Mouse (Mus musculus) forebrain, embryonic 15.5 days (tissue): Measurements from ENCODE around the gene Plin2. TPM values are rescaled to one million over a fixed set of nuclear protein-coding genes. Genes with fewer than 3 reads are reported as not detected.

Source experiments
- ATAC-seq: fragments of 200-750 bp; cut with Nextera tagmentation; replicated peaks from 2 replicates; pipeline ENCODE4 v1.8.0; 2017; ENCODE audit warnings: mild to moderate bottlenecking, moderate TSS enrichment, moderate library complexity
- H3K27ac ChIP-seq: fragments of 300-500 bp; sonication (generic); replicated peaks from 2 replicates; pipeline ENCODE4 v1.5.1; 2015; ENCODE audit warnings: mild to moderate bottlenecking, inconsistent platforms
- H3K27me3 ChIP-seq: fragments of 300-500 bp; sonication (generic); 2 replicates; pipeline ENCODE4 v1.6.1; 2015; ENCODE audit warnings: inconsistent platforms
- H3K36me3 ChIP-seq: fragments of 300-500 bp; sonication (generic); 2 replicates; pipeline ENCODE4 v1.6.1; 2015; ENCODE audit warnings: mild to moderate bottlenecking, inconsistent platforms
- H3K4me1 ChIP-seq: fragments of 300-500 bp; sonication (generic); 2 replicates; pipeline ENCODE4 v1.6.1; 2015; ENCODE audit warnings: inconsistent platforms
- H3K4me2 ChIP-seq: fragments of 300-500 bp; sonication (generic); replicated peaks from 2 replicates; pipeline ENCODE4 v1.6.1; 2015; ENCODE audit warnings: mild to moderate bottlenecking, inconsistent platforms
- H3K4me3 ChIP-seq: fragments of 300-500 bp; sonication (generic); 2 replicates; pipeline ENCODE4 v1.5.1; 2015; ENCODE audit warnings: mild to moderate bottlenecking, inconsistent platforms
- H3K9ac ChIP-seq: fragments of 300-500 bp; sonication (generic); replicated peaks from 2 replicates; pipeline ENCODE4 v1.6.1; 2015; ENCODE audit warnings: mild to moderate bottlenecking, inconsistent platforms
- H3K9me3 ChIP-seq: fragments of 300-500 bp; sonication (generic); 2 replicates; pipeline ENCODE4 v1.6.1; 2016; ENCODE audit warnings: inconsistent platforms
- WGBS: fragments of 180-500 bp; shearing (Covaris S2); methylation state at CpG from one replicate; pipeline ENCODE4 v1.1.7; 2015; ENCODE audit warnings: mixed read lengths; 5-methylcytosine and 5-hydroxymethylcytosine counted together
- polyA plus RNA-seq: library from polyadenylated mRNA; unstranded; fragments of >200 nt; fragmentation: Nextera tagmentation; extraction: Ambion mirVana; gene quantifications from 2 replicates; pipeline ENCODE4 v1.2.1, GENCODE M21; 2015

The Plin2 gene
- polyA plus RNA-seq, 1 experiment from 2014 or later: 40.7 TPM

- Histone ChIP-seq H3K9me3 (no peaks in the 10 kb centered on the region), H3K27ac (peak overlapping the region; percentile 74), H3K36me3 (no peaks in the 10 kb centered on the region), H3K4me3 (peak overlapping the region; percentile 75), H3K27me3 (no peaks in the 10 kb centered on the region), H3K4me1 (peaks cover 20% of the 10 kb centered on the region), H3K9ac (peak overlapping the region; percentile 50), H3K4me2 (peak overlapping the region; percentile 52)
- WGBS: 32% methylated on average over 8 of the region's 8 CpGs
- no peak; the same call in 1 of the 2 replicates for ATAC-seq
Measured at GRCm38 (mm10) chr4:86612289-86612620, 57.6 kb downstream of the Plin2 start.

DNA sequence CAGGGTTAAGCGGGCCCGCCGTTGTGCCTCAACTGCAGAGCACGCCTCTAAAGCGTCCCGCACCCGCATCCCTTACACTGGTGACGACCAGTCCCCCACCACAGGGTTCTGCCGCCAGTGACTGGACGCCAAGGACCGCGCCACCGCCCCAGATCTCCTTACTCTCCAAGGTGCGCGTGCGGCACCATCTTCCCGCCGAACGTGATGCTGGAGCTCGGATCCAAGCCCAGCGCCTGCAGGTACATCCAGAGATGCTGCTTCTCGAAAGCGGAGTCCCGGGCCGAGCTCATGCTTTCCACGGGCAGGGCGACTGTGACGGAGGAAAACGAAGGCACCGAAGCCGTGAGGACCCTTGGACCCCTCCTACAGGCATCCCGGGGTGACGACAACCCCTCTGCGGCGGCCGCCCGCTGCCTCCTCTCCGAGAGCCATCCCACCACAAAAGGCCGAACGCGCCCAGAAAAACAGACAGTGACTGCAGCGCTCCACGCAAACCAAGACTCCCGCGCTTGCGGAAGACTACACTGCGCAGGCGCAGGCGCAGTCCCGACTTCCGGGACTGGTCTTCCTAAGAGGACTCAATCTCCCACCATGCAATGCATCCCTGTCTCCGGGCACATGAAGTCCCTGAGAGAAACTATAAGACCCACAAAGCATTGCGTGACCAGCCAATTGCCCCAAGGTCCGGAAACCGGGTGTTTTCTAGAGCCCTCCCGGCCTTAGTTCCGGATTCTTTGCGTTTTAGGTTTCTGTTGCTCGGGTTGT lies 58.2 kb downstream of the Plin2 start, which contains the start of gene Haus6:
TSS of gene Haus6 (minus strand) at position 532 of the 765 bp plus-strand sequence.
- peak within 1 kb of the TSS; percentile 74 for H3K27ac ChIP-seq
- peak within 1 kb of the TSS; percentile 97 for H3K4me2 ChIP-seq
- H3K9ac ChIP-seq: peak within 1 kb of the TSS; percentile 73
- H3K4me1 ChIP-seq: peaks cover 20% of the 10 kb centered on the region
- H3K27me3 ChIP-seq: no peaks in the 10 kb centered on the region
- peak; percentile 100 for ATAC-seq
- 0 out of 2 replicates have a peak, but pooled peaks cover 3% of the 10 kb centered on the region for H3K36me3 ChIP-seq
- peak within 1 kb of the TSS; percentile 75 for H3K4me3 ChIP-seq
- WGBS: under 1% methylated on average over 59 of the region's 59 CpGs
- no peaks in the 10 kb centered on the region for H3K9me3 ChIP-seq

Other genes starting within 250 kb of the Plin2 start
- gene Saxo1, start 111.7 kb downstream of the Plin2 start, polyA plus RNA-seq: not detected in 2 replicates
- gene Rraga, start 94.4 kb downstream of the Plin2 start, polyA plus RNA-seq: 89.1 and 95.5 TPM in 2 replicates
- 12.1 and 12.3 TPM in 2 replicates for gene Haus6, start 58.0 kb downstream of the Plin2 start, polyA plus RNA-seq
- 3.5 and 5.0 TPM in 2 replicates for gene Dennd4c, start 78.5 kb upstream of the Plin2 start, polyA plus RNA-seq
- gene Rps6, start 187.4 kb upstream of the Plin2 start, polyA plus RNA-seq: 414 and 432 TPM in 2 replicates
- gene Acer2, start 204.3 kb upstream of the Plin2 start, polyA plus RNA-seq: 10.8 and 11.3 TPM in 2 replicates